Mouse (Mus musculus) left cerebral cortex, postnatal 4 days (tissue): ENCODE measurements at regions not wholly inside any gene's neighbourhood (a gene's known extent, or its start where the extent isn't known, plus 50 kb on each side); places are given as distances from the start of the nearest gene placed in this dataset.

Experiments used
- DNase-seq: peaks from one replicate; pipeline ENCODE4 v3.0.0-alpha.2; 2022
- intact Hi-C: fragments of 180-260 bp; cut with DNase I; formaldehyde crosslinking; loops from one replicate; pipeline ENCODE4 v1.15.1; 2025

DNA sequence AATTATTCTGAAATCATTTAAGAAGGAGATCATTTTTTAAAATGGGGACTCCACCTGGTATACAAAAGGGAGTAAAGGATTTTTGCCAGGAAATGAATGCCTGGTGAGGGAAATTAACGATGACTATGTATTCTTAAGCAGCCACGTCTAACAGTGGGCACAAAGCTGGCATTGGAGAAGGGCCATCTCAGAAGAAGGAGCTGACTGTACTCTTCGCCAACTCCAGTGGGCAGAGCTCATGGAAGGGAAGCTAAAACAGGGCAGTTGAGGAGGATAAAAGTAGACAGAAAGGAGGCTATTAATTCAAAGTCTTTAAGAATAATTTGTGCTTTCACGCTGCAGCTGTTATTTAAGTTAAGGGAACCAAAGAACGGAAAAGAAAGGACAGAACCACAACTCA lies 294.2 kb downstream of the H2al1n start:
- intact Hi-C loops = no loop called here
- DNase-seq = peak; percentile 5
